Mouse (Mus musculus): ENCODE results near the gene 4930524B15Rik. TPM values are rescaled to one million over a fixed set of nuclear protein-coding genes. Genes with fewer than 3 reads are reported as not detected.

4930524B15Rik gene
- total RNA-seq, 2 experiments from 2014 or later = not detected

Other genes starting within 250 kb of the 4930524B15Rik start
- gene Cpeb4, start 93.4 kb upstream of the 4930524B15Rik start, total RNA-seq (2021) = 100 to 1,000 TPM; 103 to 109 TPM
- 1 to 10 TPM in 1 of 2 experiments, under 1 TPM in 1; 0.69 to 1.4 TPM for gene Nsg2, start 34.9 kb downstream of the 4930524B15Rik start, total RNA-seq (2021)
- under 1 TPM; 0.07 to 0.46 TPM for gene Il9r, start 234.7 kb downstream of the 4930524B15Rik start, total RNA-seq (2021)
- 10 to 100 TPM; 11.1 to 12.3 TPM for gene Snrnp25, start 239.8 kb downstream of the 4930524B15Rik start, total RNA-seq (2021)

Measured in heart, adult 18-20 months (tissue).